15 mouse cellular contexts compared by ENCODE assay signal in the genomic region with DNA sequence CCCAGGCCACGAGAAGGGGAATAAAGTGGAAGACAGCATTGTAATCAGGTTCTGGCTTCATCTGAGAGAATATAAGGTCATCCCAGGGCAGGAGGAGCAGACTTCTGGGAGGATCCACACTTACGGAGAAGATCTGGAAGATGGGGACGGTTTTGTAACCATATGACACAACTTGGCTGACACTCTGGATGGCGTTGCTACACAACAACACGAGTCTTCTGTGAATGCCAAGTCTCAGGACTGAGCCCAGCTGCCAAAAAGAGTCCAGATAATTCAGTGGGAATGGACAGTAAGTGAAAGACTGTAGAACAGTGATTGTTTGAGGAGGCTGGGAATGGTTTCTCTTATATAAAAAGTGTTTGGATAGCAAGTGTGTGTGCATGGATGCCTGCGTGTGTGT. TPM values are rescaled to one million over a fixed set of nuclear protein-coding genes. Genes with fewer than 3 reads are reported as not detected.
DNase-seq lines count a peak whose midpoint lies in the region; ATAC-seq and TF ChIP-seq lines count a peak whose summit lies in the region.
"Had no signal": no experiment of that assay in that cellular context is flagged by ENCODE, and none has a peak within 500 bp of the region (broad histone marks: within the 10 kb centered on the region; RNA-seq: fewer than 3 reads in every experiment).

No protein-coding gene starts in this region.

- H3K4me1 ChIP-seq in thymus, adult 2 months (replicated peaks; ENCODE audit: control insufficient read depth, insufficient read depth, low read length) = no peaks in the 10 kb centered on the region
- H3K4me1 ChIP-seq: heart, embryonic 15.5 days; liver, embryonic 12.5 days; neural tube, embryonic 15.5 days had no signal

- H3K27me3 ChIP-seq in thymus, adult 2 months (ENCODE audit: control insufficient read depth, insufficient read depth, low read length) = no peaks in the 10 kb centered on the region
- H3K27me3 ChIP-seq: heart, embryonic 15.5 days; liver, embryonic 12.5 days; neural tube, embryonic 15.5 days had no signal

- WGBS in thymus, adult 2 months = 93% methylated on average over 6 of the region's 6 CpGs

- no peaks in the 10 kb centered on the region for H3K36me3 ChIP-seq in thymus, adult 2 months (ENCODE audit: control insufficient read depth, insufficient read depth, low read length)
- H3K36me3 ChIP-seq: G1E; heart, embryonic 15.5 days; liver, embryonic 12.5 days; neural tube, embryonic 15.5 days had no signal

- no peak overlapping the region for H3K27ac ChIP-seq in thymus, adult 2 months (ENCODE audit: control insufficient read depth, insufficient read depth, low read length)
- H3K27ac ChIP-seq: heart, embryonic 15.5 days; liver, embryonic 12.5 days; neural tube, embryonic 15.5 days had no signal

- ATAC-seq in monocyte, adult 5-6 weeks (replicated peaks; ENCODE audit: insufficient number of reproducible peaks, low FRiP score, low TSS enrichment, poor library complexity, severe bottlenecking) = no peak
- ATAC-seq: liver, embryonic 12.5 days had no signal

- no peak overlapping the region for H3K4me3 ChIP-seq in thymus, adult 2 months (ENCODE audit: control insufficient read depth, insufficient read depth, low read length)
- H3K4me3 ChIP-seq: heart, embryonic 15.5 days; liver, embryonic 12.5 days; neural tube, embryonic 15.5 days had no signal

- intact Hi-C loops in heart, postnatal 25 days (cut with DNase I) = loop anchor here (5.0 kb wide), 1 partner anchor 124 kb away; no protein-coding TSS in a partner anchor

- DNase-seq in adrenal gland, adult 2 months = peak; percentile 60
- no peak for DNase-seq in adrenal gland, postnatal 4 days (ENCODE audit: low spot score in 2 of 2)
- peak; percentile 11 for DNase-seq in ovary, postnatal 36 days (ENCODE audit: low spot score)
- no peak for DNase-seq in ovary, postnatal 10 days (ENCODE audit: low spot score)
- peak; percentile 51 for DNase-seq in heart, postnatal 25 days (ENCODE audit: low spot score)
- DNase-seq in testis, postnatal 10 days (ENCODE audit: low spot score) = peak; percentile 29
- no peak for DNase-seq in thymus, adult 2 months
- DNase-seq: cerebellum, postnatal 25 days; kidney, adult 8-10 months; midbrain, embryonic 14.5 days had no signal

- no peak for TF ChIP-seq CTCF in thymus, adult 2 months (IDR thresholded peaks at IDR 0.05; ENCODE audit: borderline replicate concordance, control insufficient read depth, extremely low read depth, insufficient read depth, low read length, poor library complexity)

- no peak for TF ChIP-seq POLR2A in thymus, adult 2 months (IDR thresholded peaks at IDR 0.05; ENCODE audit: control insufficient read depth, extremely low read depth, insufficient read depth, low read length, poor library complexity)

RNA-seq across cellular contexts. Expression of gene BC048403, which starts 36.1 kb away (rescaled TPM):
- 10 to 100 TPM in 1 of 2 experiments, 1 to 10 TPM in 1; 8.4 to 12.4 TPM for total RNA-seq in adrenal gland, adult 2 months (2021)
- polyA plus RNA-seq in adrenal gland, adult 2 months (2012; rRNA removed) = 7.3 and 16.9 TPM in 2 replicates
- 1 to 10 TPM; 9.7 TPM for total RNA-seq in adrenal gland, postnatal 4 days (2021)
- total RNA-seq in heart, postnatal 25 days (2021) = 1 to 10 TPM; 1.4 to 1.5 TPM
- polyA plus RNA-seq in thymus, adult 2 months (2012; rRNA removed) = 4.4 and 5.3 TPM in 2 replicates
- 2.6 to 4.1 TPM (median 2.8 TPM) in 3 replicates for total RNA-seq in monocyte, adult 5-6 weeks (2017)

Comparison
In these comparisons a context has a peak if more than half of its experiments do, and no peak if none do; other contexts are left out.
1. DNase-seq: peak in adrenal gland, adult 2 months (single experiment), ovary, postnatal 36 days (single experiment), heart, postnatal 25 days (single experiment) and testis, postnatal 10 days (single experiment); none in adrenal gland, postnatal 4 days (0 of 2), ovary, postnatal 10 days (single experiment) and thymus, adult 2 months (single experiment).